Mouse (Mus musculus) left cerebral cortex, postnatal 14 days (tissue): ENCODE data around the gene Il17rd. TPM values are rescaled to one million over a fixed set of nuclear protein-coding genes. Genes with fewer than 3 reads are reported as not detected.

Experiments
- DNase-seq, 2 experiments: peaks; one replicate each; pipeline ENCODE4 v3.0.0; 2021 to 2022; ENCODE audit warnings: low spot score in 2 of 2, mixed read lengths in 1 of 2
- intact Hi-C: fragments of 180-260 bp; cut with DNase I; formaldehyde crosslinking; loops from one replicate; pipeline ENCODE4 v1.15.1; 2025
- total RNA-seq, 2 experiments: library from RNA; stranded (reverse); gene quantifications; 2 replicates each; pipeline ENCODE4 v1.2.3; 2021

The Il17rd gene
- total RNA-seq, 2 experiments from 2014 or later, result 2.9 to 3.1 TPM

- intact Hi-C loops, result loop anchor here (5.0 kb wide), 1 partner anchor 49 kb away; no protein-coding TSS in a partner anchor
- no peak for DNase-seq
Measured at GRCm38 (mm10) chr14:27118546-27118945, 79.8 kb downstream of the Il17rd start.

- no peak for DNase-seq
- intact Hi-C loops, result no loop called here
Measured at GRCm38 (mm10) chr14:27122646-27123045, 83.9 kb downstream of the Il17rd start.

- no peak for DNase-seq
- intact Hi-C loops, result no loop called here
Measured at GRCm38 (mm10) chr14:27123543-27123942, 84.8 kb downstream of the Il17rd start.

GRCm38 (mm10) chr14:27130031-27130430 lies 91.3 kb downstream of the Il17rd start:
- intact Hi-C loops, result no loop called here
- DNase-seq, result no peak

- intact Hi-C loops, result no loop called here
- DNase-seq, result no peak
Measured at GRCm38 (mm10) chr14:27130676-27131075, 91.9 kb downstream of the Il17rd start.

GRCm38 (mm10) chr14:27131521-27131920 lies 92.8 kb downstream of the Il17rd start:
- intact Hi-C loops, result no loop called here
- DNase-seq, result no peak

GRCm38 (mm10) chr14:27138891-27139290 lies 100.2 kb downstream of the Il17rd start:
- intact Hi-C loops, result no loop called here
- peak; percentile 38 to 39 for DNase-seq

- DNase-seq, result no peak
- intact Hi-C loops, result no loop called here
Measured at GRCm38 (mm10) chr14:27139968-27140367, 101.2 kb downstream of the Il17rd start.

GRCm38 (mm10) chr14:27141486-27141885 lies 102.7 kb downstream of the Il17rd start:
- intact Hi-C loops, result no loop called here
- DNase-seq, result no peak

GRCm38 (mm10) chr14:27142680-27143079 lies 103.9 kb downstream of the Il17rd start:
- intact Hi-C loops, result no loop called here
- DNase-seq, result no peak

GRCm38 (mm10) chr14:27145171-27146045 lies 106.7 kb downstream of the Il17rd start:
- DNase-seq, result no peak
- intact Hi-C loops, result no loop called here

GRCm38 (mm10) chr14:27147726-27148125 lies 109.0 kb downstream of the Il17rd start:
- intact Hi-C loops, result no loop called here
- DNase-seq, result no peak

GRCm38 (mm10) chr14:27149401-27149800 lies 110.7 kb downstream of the Il17rd start:
- intact Hi-C loops, result no loop called here

GRCm38 (mm10) chr14:27150011-27150640 lies 111.4 kb downstream of the Il17rd start:
- intact Hi-C loops, result no loop called here

More at GRCm38 (mm10) chr14:27149401-27149800, 110.7 kb downstream of the Il17rd start:
- DNase-seq, result no peak

GRCm38 (mm10) chr14:27151432-27151831 lies 112.7 kb downstream of the Il17rd start:
- no peak for DNase-seq
- intact Hi-C loops, result no loop called here

More at GRCm38 (mm10) chr14:27150011-27150640, 111.4 kb downstream of the Il17rd start:
- no peak for DNase-seq

- intact Hi-C loops, result no loop called here
- no peak for DNase-seq
Measured at GRCm38 (mm10) chr14:27155088-27155487, 116.3 kb downstream of the Il17rd start.

- DNase-seq, result no peak
- intact Hi-C loops, result no loop called here
Measured at GRCm38 (mm10) chr14:27156032-27156431, 117.3 kb downstream of the Il17rd start.
